Mouse (Mus musculus) liver, adult 2 months (tissue): ENCODE data around the gene Traf5.

Source experiments
- CTCF ChIP-seq: fragments of 200-500 bp; IDR thresholded peaks from 2 replicates; pipeline ENCODE4 v1.5.1; 2011; ENCODE audit warnings: low read depth, low read length, control low read depth
- POLR2A ChIP-seq: fragments of 200-500 bp; IDR thresholded peaks from 2 replicates; pipeline ENCODE4 v1.6.1; 2011; ENCODE audit warnings: low read length, control low read depth; ENCODE audit not compliant: insufficient read depth; ENCODE audit errors: extremely low read depth

GRCm38 (mm10) chr1:192068188-192068587 is 24.2 kb downstream of the Traf5 start:
- no peak for TF ChIP-seq CTCF
- no peak for TF ChIP-seq POLR2A
